Mouse (Mus musculus) ES-Bruce4 (cell line): ENCODE measurements around the gene Ccl28.

Source experiments
- CTCF ChIP-seq: IDR thresholded peaks from one replicate; pipeline ENCODE4 v1.8.1; 2011; ENCODE audit warnings: low read depth, low read length
- POLR2A ChIP-seq: IDR thresholded peaks from one replicate; pipeline ENCODE4 v1.8.1; 2011; ENCODE audit warnings: low read length; ENCODE audit not compliant: insufficient read depth

- TF ChIP-seq POLR2A = no peak
- TF ChIP-seq CTCF = no peak
These were observed 16.9 kb downstream of the Ccl28 start for GRCm38 (mm10) chr13:119640504-119640903.
